Mouse (Mus musculus) stomach, embryonic 16.5 days (tissue): ENCODE data around the gene Upk3bl. TPM values are rescaled to one million over a fixed set of nuclear protein-coding genes. Genes with fewer than 3 reads are reported as not detected.
"Not testable (repeated sequence)": the region's sequence is repeated elsewhere in the genome, so short reads cannot be mapped to it uniquely, and the experiment has no call there.

ENCODE experiments used
- ATAC-seq: fragments of 200-750 bp; cut with Nextera tagmentation; 2 replicates; pipeline ENCODE4 v1.8.0; 2017; ENCODE audit warnings: moderate number of reproducible peaks, moderate TSS enrichment; ENCODE audit not compliant: insufficient read depth, low FRiP score
- H3K27ac ChIP-seq: fragments of 300-500 bp; sonication (generic); 2 replicates; pipeline ENCODE4 v1.5.1; 2014; ENCODE audit warnings: low read length
- H3K27me3 ChIP-seq: fragments of 300-500 bp; sonication (generic); 2 replicates; pipeline ENCODE4 v1.6.1; 2014; ENCODE audit warnings: low read length, control low read depth, mixed read lengths; ENCODE audit not compliant: control insufficient read depth, insufficient read depth
- H3K36me3 ChIP-seq: fragments of 300-500 bp; sonication (generic); 2 replicates; pipeline ENCODE4 v1.6.1; 2014; ENCODE audit warnings: low read length; ENCODE audit not compliant: control insufficient read depth, insufficient read depth
- H3K4me1 ChIP-seq: fragments of 300-500 bp; sonication (generic); 2 replicates; pipeline ENCODE4 v1.6.1; 2014; ENCODE audit warnings: low read length, control low read depth, mixed read lengths; ENCODE audit not compliant: control insufficient read depth, insufficient read depth
- H3K4me2 ChIP-seq: fragments of 300-500 bp; sonication (generic); 2 replicates; pipeline ENCODE4 v1.6.1; 2014; ENCODE audit warnings: low read depth, low read length, mixed read lengths
- H3K4me3 ChIP-seq: fragments of 300-500 bp; sonication (generic); replicated peaks from 2 replicates; pipeline ENCODE4 v1.5.1; 2014; ENCODE audit warnings: mild to moderate bottlenecking, low read length
- H3K9ac ChIP-seq: fragments of 300-500 bp; sonication (generic); 2 replicates; pipeline ENCODE4 v1.6.1; 2014; ENCODE audit warnings: low read length
- H3K9me3 ChIP-seq: fragments of 300-500 bp; sonication (generic); replicated peaks from 2 replicates; pipeline ENCODE4 v1.6.1; 2016; ENCODE audit warnings: low read length, control low read depth; ENCODE audit not compliant: control insufficient read depth
- WGBS: fragments of 180-500 bp; shearing (Covaris S2); extraction: QIAGEN DNeasy Blood & Tissue Kit; methylation state at CpG from one replicate; pipeline ENCODE4 v1.1.7; 2014; 5-methylcytosine and 5-hydroxymethylcytosine counted together
- microRNA-seq: library from miRNA; unstranded; fragments of <30 nt; microRNA quantifications from one replicate; pipeline ENCODE4, GENCODE M21; 2016
- polyA plus RNA-seq: library from polyadenylated mRNA; unstranded; fragments of >200 nt; fragmentation: Nextera tagmentation; extraction: Ambion mirVana; gene quantifications from 2 replicates; pipeline ENCODE4 v1.2.1, GENCODE M21; 2015

The Upk3bl gene
- polyA plus RNA-seq, 1 experiment from 2014 or later: 190 TPM

- H3K36me3 ChIP-seq, ATAC-seq, H3K9me3 ChIP-seq, H3K27ac ChIP-seq, H3K9ac ChIP-seq, H3K27me3 ChIP-seq, H3K4me2 ChIP-seq, H3K4me3 ChIP-seq: not testable (repeated sequence)
- peaks cover 11% of the 10 kb centered on the region for H3K4me1 ChIP-seq
- WGBS: 47% methylated on average over 4 of the region's 4 CpGs
These were observed 59.3 kb downstream of the Upk3bl start for GRCm38 (mm10) chr5:136113546-136113945.

Small RNA genes lying within 50 kb of the gene (microRNA-seq; reads per million reads assigned to microRNA genes)
- 1.5 reads per million for gene Mir7035

Other genes starting within 250 kb of the Upk3bl start
- gene Srrm3, start 247.6 kb upstream of the Upk3bl start, polyA plus RNA-seq: 1.2 TPM in 2 replicates
- 649 and 704 TPM in 2 replicates for gene Hspb1, start 166.6 kb upstream of the Upk3bl start, polyA plus RNA-seq
- 195 and 199 TPM in 2 replicates for gene Ywhag, start 119.9 kb upstream of the Upk3bl start, polyA plus RNA-seq
- 1.4 and 2.9 TPM in 2 replicates for gene Ssc4d, start 80.0 kb upstream of the Upk3bl start, polyA plus RNA-seq
- 1.8 and 2.0 TPM in 2 replicates for gene Zp3, start 74.4 kb upstream of the Upk3bl start, polyA plus RNA-seq
- 23.7 and 24.5 TPM in 2 replicates for gene Dtx2, start 59.7 kb upstream of the Upk3bl start, polyA plus RNA-seq
- 34.0 and 38.2 TPM in 2 replicates for gene Upk3b, start 16.0 kb upstream of the Upk3bl start, polyA plus RNA-seq
- gene Rasa4, start 29.4 kb downstream of the Upk3bl start, polyA plus RNA-seq: 9.6 and 9.7 TPM in 2 replicates
- 198 and 202 TPM in 2 replicates for gene Polr2j, start 62.1 kb downstream of the Upk3bl start, polyA plus RNA-seq
- 25.0 and 26.3 TPM in 2 replicates for gene Lrwd1, start 81.6 kb downstream of the Upk3bl start, polyA plus RNA-seq
- gene Alkbh4, start 81.7 kb downstream of the Upk3bl start, polyA plus RNA-seq: 15.5 and 18.0 TPM in 2 replicates
- gene Orai2, start 116.2 kb downstream of the Upk3bl start, polyA plus RNA-seq: 8.4 and 8.6 TPM in 2 replicates
- gene Prkrip1, start 144.5 kb downstream of the Upk3bl start, polyA plus RNA-seq: 44.5 and 45.3 TPM in 2 replicates
- gene Sh2b2, start 192.1 kb downstream of the Upk3bl start, polyA plus RNA-seq: 1.7 and 2.3 TPM in 2 replicates